Mouse (Mus musculus) MEL (cell line): ENCODE results near the gene Thsd7a. TPM values are rescaled to one million over a fixed set of nuclear protein-coding genes. Genes with fewer than 3 reads are reported as not detected.

Experiments
- DNase-seq: peaks from one replicate; pipeline ENCODE4 v3.0.0; 2011; ENCODE audit warnings: low read depth, low spot score
- H3K27ac ChIP-seq: 2 replicates; pipeline ENCODE4 v1.5.1; 2012; ENCODE audit warnings: low read depth, mild to moderate bottlenecking, control low read depth, low read length, moderate library complexity; ENCODE audit not compliant: control insufficient read depth
- H3K27me3 ChIP-seq, 2 experiments: fragments of 150-350 bp in 1 of 2; sonication (generic) in 1 of 2; 2 replicates each; pipeline ENCODE4 v1.6.1; 2012; ENCODE audit warnings: low read length in 2 of 2, mild to moderate bottlenecking in 2 of 2, improper control_type of control experiment in 1 of 2, moderate library complexity in 1 of 2; ENCODE audit not compliant: insufficient read depth in 2 of 2, control insufficient read depth in 1 of 2
- H3K36me3 ChIP-seq, 2 experiments: 2 replicates each; pipeline ENCODE4 v1.6.1; 2012 to 2014; ENCODE audit warnings: low read length in 2 of 2, improper control_type of control experiment in 1 of 2, inconsistent platforms in 1 of 2, mild to moderate bottlenecking in 1 of 2; ENCODE audit not compliant: insufficient read depth in 2 of 2, control insufficient read depth in 1 of 2
- H3K4me1 ChIP-seq, 2 experiments: fragments of 150-350 bp in 1 of 2; sonication (generic) in 1 of 2; 2 replicates each; pipeline ENCODE4 v1.6.1; 2012; ENCODE audit warnings: low read length in 2 of 2, improper control_type of control experiment in 1 of 2, mild to moderate bottlenecking in 1 of 2; ENCODE audit not compliant: insufficient read depth in 2 of 2, control insufficient read depth in 1 of 2
- H3K4me3 ChIP-seq, 2 experiments: fragments of 150-350 bp in 1 of 2; sonication (generic) in 1 of 2; 2 replicates each; pipeline ENCODE4 v1.5.1; 2012; ENCODE audit warnings: low read depth in 2 of 2, low read length in 2 of 2, mild to moderate bottlenecking in 2 of 2, moderate library complexity in 2 of 2, control low read depth in 1 of 2, improper control_type of control experiment in 1 of 2; ENCODE audit not compliant: control insufficient read depth in 1 of 2, insufficient read depth in 1 of 2
- H3K79me2 ChIP-seq: 2 replicates; pipeline ENCODE4 v1.6.1; 2012; ENCODE audit warnings: mild to moderate bottlenecking, low read length, moderate library complexity; ENCODE audit not compliant: control insufficient read depth, poor library complexity, insufficient read depth
- H3K9ac ChIP-seq: 2 replicates; pipeline ENCODE4 v1.6.1; 2012; ENCODE audit warnings: low read depth, mild to moderate bottlenecking, control low read depth, low read length, moderate library complexity; ENCODE audit not compliant: control insufficient read depth, poor library complexity, severe bottlenecking
- H3K9me3 ChIP-seq: fragments of 150-350 bp; sonication (generic); replicated peaks from 2 replicates; pipeline ENCODE4 v1.6.1; 2012; ENCODE audit warnings: mild to moderate bottlenecking, low read length, improper control_type of control experiment, moderate library complexity; ENCODE audit not compliant: insufficient read depth
- CHD2 ChIP-seq: IDR thresholded peaks from 2 replicates; pipeline ENCODE4 v1.6.1; 2011; ENCODE audit warnings: low read length, improper control_type of control experiment
- CTCF ChIP-seq, 3 experiments: IDR thresholded peaks in 2 of 3; conservative IDR thresholded peaks in 1 of 3; 2 replicates each; pipeline ENCODE4 v1.5.1; 2011 to 2012; ENCODE audit warnings: low read length in 3 of 3, low read depth in 2 of 3, mild to moderate bottlenecking in 2 of 3, improper control_type of control experiment in 1 of 3, inconsistent platforms in 1 of 3, mixed read lengths in 1 of 3, moderate library complexity in 1 of 3; ENCODE audit not compliant: control insufficient read depth in 1 of 3, insufficient read depth in 1 of 3, poor library complexity in 1 of 3, severe bottlenecking in 1 of 3
- ELF1 ChIP-seq: IDR thresholded peaks from 2 replicates; pipeline ENCODE4 v1.6.1; 2014; ENCODE audit warnings: low read depth, mild to moderate bottlenecking, inconsistent platforms, low read length, improper control_type of control experiment, moderate library complexity
- EP300 ChIP-seq, 2 experiments: IDR thresholded peaks; 2 replicates each; pipeline ENCODE4 v1.6.1; 2011; ENCODE audit warnings: improper control_type of control experiment in 2 of 2, low read length in 2 of 2, low read depth in 1 of 2, mild to moderate bottlenecking in 1 of 2
- GABPA ChIP-seq: IDR thresholded peaks from 2 replicates; pipeline ENCODE4 v1.6.1; 2012; ENCODE audit warnings: low read depth, mild to moderate bottlenecking, inconsistent platforms, low read length, improper control_type of control experiment, moderate library complexity
- HCFC1 ChIP-seq: IDR thresholded peaks from 2 replicates; pipeline ENCODE4 v1.6.1; 2012; ENCODE audit warnings: low read depth, mild to moderate bottlenecking, inconsistent platforms, low read length, improper control_type of control experiment, moderate library complexity
- JUND ChIP-seq: IDR thresholded peaks from 2 replicates; pipeline ENCODE4 v1.6.1; 2011; ENCODE audit warnings: low read depth, mild to moderate bottlenecking, improper control_type of control experiment, low read length
- MAFK ChIP-seq: IDR thresholded peaks from 2 replicates; pipeline ENCODE4 v1.6.1; 2011; ENCODE audit warnings: low read depth, mild to moderate bottlenecking, low read length, improper control_type of control experiment, borderline replicate concordance
- MXI1 ChIP-seq: IDR thresholded peaks from 2 replicates; pipeline ENCODE4 v1.6.1; 2011; ENCODE audit warnings: mild to moderate bottlenecking, low read depth, low read length, improper control_type of control experiment
- POLR2AphosphoS2 ChIP-seq: IDR thresholded peaks from 2 replicates; pipeline ENCODE4 v1.6.1; 2011; ENCODE audit warnings: low read length, improper control_type of control experiment
- POLR2AphosphoS5 ChIP-seq: IDR thresholded peaks from 2 replicates; pipeline ENCODE4 v1.6.1; 2012; ENCODE audit warnings: low read depth, borderline replicate concordance, mild to moderate bottlenecking, inconsistent platforms, low read length, moderate library complexity, mixed read lengths
- RCOR1 ChIP-seq: IDR thresholded peaks from 2 replicates; pipeline ENCODE4 v1.6.1; 2012; ENCODE audit warnings: low read depth, mild to moderate bottlenecking, inconsistent platforms, low read length, improper control_type of control experiment
- SIN3A ChIP-seq: IDR thresholded peaks from 2 replicates; pipeline ENCODE4 v1.6.1; 2012; ENCODE audit warnings: low read length, improper control_type of control experiment, inconsistent platforms
- TBP ChIP-seq: IDR thresholded peaks from 2 replicates; pipeline ENCODE4 v1.8.0; 2011; ENCODE audit warnings: low read depth, low read length, improper control_type of control experiment
- TCF12 ChIP-seq: IDR thresholded peaks from 2 replicates; pipeline ENCODE4 v1.6.1; 2014; ENCODE audit warnings: low read depth, mild to moderate bottlenecking, inconsistent platforms, low read length, improper control_type of control experiment, moderate library complexity
- USF2 ChIP-seq, 2 experiments: IDR thresholded peaks; 2 replicates each; pipeline ENCODE4 v1.6.1; 2011 to 2012; ENCODE audit warnings: improper control_type of control experiment in 2 of 2, low read length in 2 of 2, borderline replicate concordance in 1 of 2, inconsistent platforms in 1 of 2, low read depth in 1 of 2, mild to moderate bottlenecking in 1 of 2; ENCODE audit not compliant: insufficient read depth in 1 of 2
- ZC3H11A ChIP-seq: IDR thresholded peaks from 2 replicates; pipeline ENCODE4 v1.6.1; 2012; ENCODE audit warnings: low read depth, mild to moderate bottlenecking, inconsistent platforms, low read length, improper control_type of control experiment
- ZKSCAN1 ChIP-seq: IDR thresholded peaks from 2 replicates; pipeline ENCODE4 v1.6.1; 2012; ENCODE audit warnings: low read depth, mild to moderate bottlenecking, inconsistent platforms, low read length, improper control_type of control experiment, moderate library complexity
- ZMIZ1 ChIP-seq: IDR thresholded peaks from 2 replicates; pipeline ENCODE4 v1.6.1; 2012; ENCODE audit warnings: low read depth, mild to moderate bottlenecking, inconsistent platforms, low read length, improper control_type of control experiment, moderate library complexity
- polyA plus RNA-seq, 2 experiments: library from polyadenylated mRNA; stranded (reverse) in 1 of 2; unstranded in 1 of 2; fragments of >175 nt in 1 of 2; fragments of >200 nt in 1 of 2; gene quantifications; 2 replicates each; pipeline versions ENCODE4 v1.2.1 to v1.2.4; 2012; ENCODE audit warnings: low replicate concordance in 2 of 2, low read depth in 1 of 2; ENCODE audit not compliant: insufficient read length in 2 of 2, insufficient read depth in 1 of 2, missing spikeins in 1 of 2
- total RNA-seq: library from RNA; depleted of rRNA; stranded (reverse); fragments of 300-350 nt; gene quantifications from 2 replicates; pipeline ENCODE4 v1.2.3, GENCODE M21; 2012

Gene Thsd7a
- total and polyA plus RNA-seq, 3 experiments, result not detected

- no peak overlapping the region for H3K27ac ChIP-seq
- H3K9me3 ChIP-seq, result no peaks in the 10 kb centered on the region
- DNase-seq, result no peak
- H3K79me2 ChIP-seq, result no peaks in the 10 kb centered on the region
- H3K4me3 ChIP-seq, result no peak overlapping the region
- no peaks in the 10 kb centered on the region for H3K4me1 ChIP-seq
- no peaks in the 10 kb centered on the region for H3K27me3 ChIP-seq
- TF ChIP-seq MXI1, result no peak
- no peak for TF ChIP-seq ZMIZ1
- no peak for TF ChIP-seq POLR2AphosphoS5
- no peak for TF ChIP-seq HCFC1
- TF ChIP-seq GABPA, result no peak
- no peak for TF ChIP-seq JUND
- no peak for TF ChIP-seq MAFK
- TF ChIP-seq CTCF (IDR thresholded peaks at IDR 0.05 in 2 of 3, conservative IDR thresholded peaks at IDR 0.05 in 1 of 3; ENCODE audit: control insufficient read depth in 1 of 3, insufficient read depth in 1 of 3, low read depth in 2 of 3, low read length in 3 of 3, poor library complexity in 1 of 3, severe bottlenecking in 1 of 3), result no peak
- TF ChIP-seq RCOR1, result no peak
- no peak for TF ChIP-seq POLR2AphosphoS2
- TF ChIP-seq ELF1, result no peak
- TF ChIP-seq USF2 (IDR thresholded peaks at IDR 0.05; ENCODE audit: borderline replicate concordance in 1 of 2, insufficient read depth in 1 of 2, low read depth in 1 of 2, low read length in 2 of 2), result no peak
- TF ChIP-seq ZKSCAN1, result no peak
- no peak for TF ChIP-seq SIN3A
- TF ChIP-seq ZC3H11A, result no peak
- TF ChIP-seq, all 39 proteins: peak for 0
- Histone ChIP-seq H3K36me3 (no peaks in the 10 kb centered on the region), H3K9ac (no peak overlapping the region)
Observed at GRCm38 (mm10) chr6:12572202-12572601, 177.0 kb downstream of the Thsd7a start.

- Histone ChIP-seq H3K4me1 (no peaks in the 10 kb centered on the region), H3K79me2 (no peaks in the 10 kb centered on the region), H3K9ac (no peak overlapping the region), H3K36me3 (no peaks in the 10 kb centered on the region), H3K9me3 (no peaks in the 10 kb centered on the region), H3K27me3 (no peaks in the 10 kb centered on the region)
- TF ChIP-seq POLR2AphosphoS2 (no peak), MAFK (no peak), TBP (no peak), ELF1 (no peak), ZKSCAN1 (no peak), ZC3H11A (no peak), TCF12 (no peak), GABPA (no peak), CHD2 (no peak), EP300 (IDR thresholded peaks at IDR 0.05; ENCODE audit: low read depth in 1 of 2, low read length in 2 of 2) (no peak)
- TF ChIP-seq, all 39 proteins: peak for 0
- no peak for DNase-seq
- no peak overlapping the region for H3K4me3 ChIP-seq
- H3K27ac ChIP-seq, result no peak overlapping the region
Observed at GRCm38 (mm10) chr6:12565136-12565535, 184.1 kb downstream of the Thsd7a start.
